23 mouse cellular contexts compared by ENCODE assay signal in the genomic region with DNA sequence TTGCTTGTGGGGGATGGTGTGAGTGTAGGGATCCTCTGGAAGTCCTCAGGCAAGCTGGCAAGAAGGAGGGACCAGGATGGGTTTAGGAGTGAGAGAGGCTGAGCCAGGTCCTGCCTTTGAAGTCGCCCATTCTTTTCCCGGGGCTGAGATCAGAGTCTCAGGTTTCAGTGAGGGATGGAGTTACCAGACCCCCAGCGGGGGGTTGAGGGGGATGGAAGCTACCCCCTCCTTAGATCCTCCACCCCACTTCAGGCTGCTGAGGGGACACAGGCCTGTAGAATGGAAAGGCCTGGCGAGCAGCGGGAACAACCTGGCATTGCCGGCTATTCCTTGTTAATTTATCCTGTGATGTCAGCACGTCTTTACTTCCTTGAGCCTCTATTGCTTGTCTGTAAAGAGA. TPM values are rescaled to one million over a fixed set of nuclear protein-coding genes. Genes with fewer than 3 reads are reported as not detected.
A peak's percentile ranks its signal among the peaks of the same experiment; 100 is the strongest.
DNase-seq lines count a peak whose midpoint lies in the region; ATAC-seq lines count a peak whose summit lies in the region.
"Had no signal": no experiment of that assay in that cellular context is flagged by ENCODE, and none has a peak within 500 bp of the region (broad histone marks: within the 10 kb centered on the region; RNA-seq: fewer than 3 reads in every experiment).

No protein-coding gene starts in this region.

- H3K4me2 ChIP-seq in heart, embryonic 11.5 days, result no peak overlapping the region
- H3K4me2 ChIP-seq in neural tube, embryonic 15.5 days, result no peak overlapping the region
- H3K4me2 ChIP-seq: embryonic facial prominence, embryonic 12.5 days; midbrain, embryonic 15.5 days; stomach, embryonic 15.5 days had no signal

- no peaks in the 10 kb centered on the region for H3K9me3 ChIP-seq in heart, embryonic 11.5 days (replicated peaks; ENCODE audit: control insufficient read depth, low read length)
- H3K9me3 ChIP-seq in limb, embryonic 10.5 days (replicated peaks), result no peaks in the 10 kb centered on the region
- H3K9me3 ChIP-seq in neural tube, embryonic 15.5 days (replicated peaks), result no peaks in the 10 kb centered on the region
- H3K9me3 ChIP-seq: embryonic facial prominence, embryonic 12.5 days; midbrain, embryonic 15.5 days; stomach, embryonic 15.5 days had no signal

- intact Hi-C loops in heart, postnatal 36 days (cut with DNase I), result no loop called here

- H3K4me1 ChIP-seq in heart, embryonic 11.5 days (ENCODE audit: control insufficient read depth, insufficient read depth, low read length), result peaks cover 63% of the 10 kb centered on the region
- H3K4me1 ChIP-seq in limb, embryonic 10.5 days, result peaks cover 61% of the 10 kb centered on the region
- peaks cover 38% of the 10 kb centered on the region for H3K4me1 ChIP-seq in neural tube, embryonic 15.5 days

- no peak overlapping the region for H3K9ac ChIP-seq in heart, embryonic 11.5 days (ENCODE audit: low read depth, low read length)
- no peak overlapping the region for H3K9ac ChIP-seq in neural tube, embryonic 15.5 days (replicated peaks)
- H3K9ac ChIP-seq: embryonic facial prominence, embryonic 12.5 days; midbrain, embryonic 15.5 days; stomach, embryonic 15.5 days had no signal

- H3K4me3 ChIP-seq in heart, embryonic 11.5 days (ENCODE audit: low read depth, low read length), result no peak overlapping the region
- H3K4me3 ChIP-seq in limb, embryonic 10.5 days, result no peak overlapping the region
- no peak overlapping the region for H3K4me3 ChIP-seq in neural tube, embryonic 15.5 days (replicated peaks)
- H3K4me3 ChIP-seq: embryonic facial prominence, embryonic 12.5 days; erythroblast, embryonic 14.5 days; midbrain, embryonic 15.5 days; stomach, embryonic 15.5 days had no signal

- H3K36me3 ChIP-seq in heart, embryonic 11.5 days (ENCODE audit: control insufficient read depth, insufficient read depth, low read length), result no peaks in the 10 kb centered on the region
- no peaks in the 10 kb centered on the region for H3K36me3 ChIP-seq in limb, embryonic 10.5 days
- H3K36me3 ChIP-seq in neural tube, embryonic 15.5 days, result no peaks in the 10 kb centered on the region
- H3K36me3 ChIP-seq: embryonic facial prominence, embryonic 12.5 days; midbrain, embryonic 15.5 days; stomach, embryonic 15.5 days had no signal

- WGBS in heart, embryonic 11.5 days (ENCODE audit: insufficient replicate concordance), result 15% methylated on average over 7 of the region's 7 CpGs
- WGBS in limb, embryonic 10.5 days, result 3% methylated on average over 7 of the region's 7 CpGs
- WGBS in neural tube, embryonic 15.5 days, result 26% methylated on average over 7 of the region's 7 CpGs

- DNase-seq in heart, postnatal 36 days, result no peak
- DNase-seq in ES-CJ7 (ENCODE audit: low read depth, low spot score), result peak; percentile 48
- DNase-seq in embryo, embryonic 10 days (ENCODE audit: low spot score), result peak; percentile 75
- peak; percentile 65 for DNase-seq in limb, embryonic 10.5 days (ENCODE audit: low spot score)
- DNase-seq in spleen, postnatal 14 days (ENCODE audit: low spot score in 2 of 2), result no peak
- DNase-seq: adrenal gland, adult 8-10 months; cerebellum, postnatal 14 days; gastrocnemius, postnatal 25 days; kidney, adult 2 months; kidney, postnatal 25 days; liver; right cerebral cortex, postnatal 25 days; thymus, adult 18-20 months had no signal

- ATAC-seq in heart, embryonic 11.5 days (replicated peaks; ENCODE audit: insufficient number of reproducible peaks, low FRiP score, low TSS enrichment), result no peak
- no peak for ATAC-seq in neural tube, embryonic 15.5 days (ENCODE audit: low FRiP score)
- ATAC-seq: lung, postnatal 0 days; midbrain, embryonic 15.5 days; Patski had no signal

- H3K27me3 ChIP-seq in heart, embryonic 11.5 days (ENCODE audit: control insufficient read depth, insufficient read depth, low read length), result peaks cover 5% of the 10 kb centered on the region; the same call in 1 of the 2 replicates
- H3K27me3 ChIP-seq in limb, embryonic 10.5 days (ENCODE audit: low read depth, poor library complexity, severe bottlenecking), result peaks cover 44% of the 10 kb centered on the region
- H3K27me3 ChIP-seq in neural tube, embryonic 15.5 days (replicated peaks), result peaks cover 6% of the 10 kb centered on the region; the same call in 1 of the 2 replicates
- H3K27me3 ChIP-seq: midbrain, embryonic 15.5 days; Patski had no signal

- H3K27ac ChIP-seq in heart, embryonic 11.5 days (ENCODE audit: low read depth, low read length), result peak overlapping the region; percentile 87
- 0 out of 2 replicates have a peak overlapping the region, but pooled peaks have one; percentile 12 for H3K27ac ChIP-seq in limb, embryonic 10.5 days
- H3K27ac ChIP-seq in neural tube, embryonic 15.5 days (replicated peaks), result no peak overlapping the region
- H3K27ac ChIP-seq: embryonic facial prominence, embryonic 12.5 days; midbrain, embryonic 15.5 days; stomach, embryonic 15.5 days had no signal

RNA-seq across cellular contexts. Expression of a gene that starts 6.0 kb away (rescaled TPM):
- 6.1 and 6.5 TPM in 2 replicates for polyA plus RNA-seq in heart, embryonic 11.5 days (2014; fragmentation: Nextera tagmentation; extraction: Ambion mirVana)
- total RNA-seq in heart, postnatal 36 days (2021), result 1 to 10 TPM in 1 of 2 experiments, under 1 TPM in 1; 0.97 to 1.0 TPM
- 2.1 and 4.3 TPM in 2 replicates for polyA plus RNA-seq in limb, embryonic 10.5 days (2016; fragmentation: Nextera tagmentation; extraction: Ambion mirVana)
- polyA plus RNA-seq in neural tube, embryonic 15.5 days (2015; fragmentation: Nextera tagmentation; extraction: Ambion mirVana), result 2.5 and 2.6 TPM in 2 replicates
- total RNA-seq: gastrocnemius, postnatal 25 days; hematopoietic stem cell, adult 5-6 weeks; neutrophil, adult 5-6 weeks had no signal
- polyA plus RNA-seq: erythroblast, embryonic 14.5 days had no signal

Comparison
In these comparisons a context has a peak if more than half of its experiments do, and no peak if none do; other contexts are left out.
1. DNase-seq: peak in ES-CJ7 (single experiment), embryo, embryonic 10 days (single experiment) and limb, embryonic 10.5 days (single experiment); none in heart, postnatal 36 days (0 of 2) and spleen, postnatal 14 days (0 of 2).